Mouse (Mus musculus) kidney, adult 2 months (tissue): ENCODE data around the gene Pknox2.

Experiments used
- CTCF ChIP-seq: fragments of 200-500 bp; conservative IDR thresholded peaks from 2 replicates; pipeline ENCODE4 v1.5.1; 2011; ENCODE audit warnings: low read depth, mild to moderate bottlenecking, control low read depth, low read length, moderate library complexity, mixed read lengths; ENCODE audit not compliant: insufficient read depth, insufficient read length
- POLR2A ChIP-seq: fragments of 200-500 bp; IDR thresholded peaks from one replicate; pipeline ENCODE4 v1.6.1; 2011; ENCODE audit warnings: low read depth, low read length, control low read depth

DNA sequence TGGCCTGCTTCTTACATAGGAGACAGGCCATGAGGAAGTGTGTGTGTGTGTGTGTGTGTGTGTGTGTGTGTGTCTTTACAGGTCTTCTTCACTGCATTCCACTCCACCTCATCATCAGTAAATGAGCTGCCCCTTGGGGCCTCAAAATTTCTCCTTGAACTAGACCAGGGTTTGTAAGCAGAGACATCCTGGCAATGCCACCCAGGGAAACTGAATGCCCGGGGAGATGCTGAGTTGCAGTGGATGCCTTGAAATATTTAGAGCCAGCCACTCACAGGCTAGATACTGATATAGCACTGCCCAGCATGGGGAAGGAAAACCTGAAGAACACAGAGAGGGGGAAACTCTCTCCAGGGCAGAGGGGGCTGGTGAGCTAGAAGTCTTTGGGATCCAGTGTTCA is 178.1 kb downstream of the Pknox2 start:
- TF ChIP-seq CTCF = no peak
- no peak for TF ChIP-seq POLR2A
